In genomic region chr7:81351826-81352225, GRCm38 (mm10) we compare ENCODE assay signal across 16 mouse cellular contexts.
"Had no signal": no experiment of that assay in that cellular context is flagged by ENCODE, and none has a peak within 500 bp of the region (broad histone marks: within the 10 kb centered on the region; RNA-seq: fewer than 3 reads in every experiment).

No protein-coding gene starts in this region.

- H3K9me3 ChIP-seq: midbrain, embryonic 12.5 days; midbrain, embryonic 15.5 days; neural tube, embryonic 12.5 days; neural tube, embryonic 15.5 days had no signal

- H3K4me2 ChIP-seq: liver, embryonic 11.5 days; lung, embryonic 14.5 days; midbrain, embryonic 12.5 days; midbrain, embryonic 15.5 days; neural tube, embryonic 12.5 days; neural tube, embryonic 15.5 days had no signal

- H3K36me3 ChIP-seq: midbrain, embryonic 12.5 days; midbrain, embryonic 15.5 days; neural tube, embryonic 12.5 days had no signal

- H3K9ac ChIP-seq: liver, embryonic 14.5 days; liver, postnatal 0 days; lung, embryonic 14.5 days; midbrain, embryonic 12.5 days; midbrain, embryonic 15.5 days; neural tube, embryonic 12.5 days; neural tube, embryonic 15.5 days had no signal

- H3K4me1 ChIP-seq: midbrain, embryonic 12.5 days; midbrain, embryonic 15.5 days; neural tube, embryonic 12.5 days; neural tube, embryonic 15.5 days had no signal

- H3K27me3 ChIP-seq: midbrain, embryonic 15.5 days; neural tube, embryonic 12.5 days; neural tube, embryonic 15.5 days had no signal

- ATAC-seq: intestine, postnatal 0 days; liver, postnatal 0 days; lung, postnatal 0 days; midbrain, embryonic 15.5 days had no signal

- H3K4me3 ChIP-seq: layer of hippocampus, adult 2 months; midbrain, embryonic 12.5 days; midbrain, embryonic 15.5 days; neural tube, embryonic 12.5 days; neural tube, embryonic 15.5 days had no signal

- DNase-seq: kidney, adult 2 months; kidney, postnatal 25 days; layer of hippocampus, adult 9-11 months; liver, postnatal 0 days; lung, embryonic 14.5 days had no signal

- H3K27ac ChIP-seq: kidney, postnatal 0 days; layer of hippocampus, adult 2 months; liver, embryonic 14.5 days; macrophage; midbrain, embryonic 12.5 days; midbrain, embryonic 15.5 days; neural tube, embryonic 12.5 days; neural tube, embryonic 15.5 days had no signal
